Mouse (Mus musculus) G1E (cell line): ENCODE data around the gene Gm11595. TPM values are rescaled to one million over a fixed set of nuclear protein-coding genes. Genes with fewer than 3 reads are reported as not detected.

Experiments
- ATAC-seq: 2 replicates; pipeline ENCODE4 v1.8.0; 2016; ENCODE audit warnings: mild to moderate bottlenecking; ENCODE audit not compliant: insufficient number of reproducible peaks, poor library complexity, low FRiP score, severe bottlenecking; ENCODE audit errors: extremely low read depth
- DNase-seq: peaks from one replicate; pipeline ENCODE4 v3.0.0; 2012; ENCODE audit warnings: low spot score
- H3K27me3 ChIP-seq: 2 replicates; pipeline ENCODE4 v1.6.1; 2012; ENCODE audit warnings: mild to moderate bottlenecking, low read length, inconsistent platforms; ENCODE audit not compliant: insufficient read depth
- H3K36me3 ChIP-seq: replicated peaks from 2 replicates; pipeline ENCODE3; 2012; ENCODE audit warnings: mild to moderate bottlenecking, inconsistent platforms
- H3K4me1 ChIP-seq: 2 replicates; pipeline ENCODE4 v1.6.1; 2012; ENCODE audit warnings: low read depth, low read length, inconsistent platforms, mixed read lengths; ENCODE audit not compliant: insufficient read depth
- H3K4me3 ChIP-seq: 2 replicates; pipeline ENCODE4 v1.5.1; 2012; ENCODE audit warnings: low read depth, mild to moderate bottlenecking, inconsistent platforms, low read length, moderate library complexity, mixed read lengths
- H3K9me3 ChIP-seq: replicated peaks from 2 replicates; pipeline ENCODE4 v1.6.1; 2012; ENCODE audit warnings: inconsistent platforms
- CTCF ChIP-seq: IDR thresholded peaks from 2 replicates; pipeline ENCODE4 v1.5.1; 2012; ENCODE audit warnings: low read depth, low read length, inconsistent platforms, mixed read lengths
- GATA1 ChIP-seq: IDR thresholded peaks from 2 replicates; pipeline ENCODE4 v1.6.1; 2012; ENCODE audit warnings: borderline replicate concordance, low read length, inconsistent platforms, mixed read lengths
- GATA2 ChIP-seq: IDR thresholded peaks from 2 replicates; pipeline ENCODE4 v1.6.1; 2012; ENCODE audit warnings: low read depth, low read length, inconsistent platforms, borderline replicate concordance
- POLR2AphosphoS5 ChIP-seq: IDR thresholded peaks from 2 replicates; pipeline ENCODE4 v1.6.1; 2012; ENCODE audit warnings: low read depth, low read length, inconsistent platforms; ENCODE audit not compliant: insufficient replicate concordance
- TAL1 ChIP-seq: conservative IDR thresholded peaks from 2 replicates; pipeline ENCODE4 v1.6.1; 2012; ENCODE audit warnings: low read depth, low read length, inconsistent platforms, mixed read lengths
- polyA plus RNA-seq: library from polyadenylated mRNA; stranded (reverse); fragments of >175 nt; gene quantifications from 2 replicates; pipeline ENCODE4 v1.2.3, GENCODE M21; 2012
- total RNA-seq, 2 experiments: library from RNA; stranded (forward) in 1 of 2; stranded (reverse) in 1 of 2; fragments of 200-1000 nt in 1 of 2; fragments of >200 nt in 1 of 2; fragmentation: Nextera tagmentation in 1 of 2; gene quantifications; 2 replicates each; pipeline ENCODE4 v1.2.3; 2014 to 2017

The Gm11595 gene
- total and polyA plus RNA-seq, 3 experiments = not detected

DNA sequence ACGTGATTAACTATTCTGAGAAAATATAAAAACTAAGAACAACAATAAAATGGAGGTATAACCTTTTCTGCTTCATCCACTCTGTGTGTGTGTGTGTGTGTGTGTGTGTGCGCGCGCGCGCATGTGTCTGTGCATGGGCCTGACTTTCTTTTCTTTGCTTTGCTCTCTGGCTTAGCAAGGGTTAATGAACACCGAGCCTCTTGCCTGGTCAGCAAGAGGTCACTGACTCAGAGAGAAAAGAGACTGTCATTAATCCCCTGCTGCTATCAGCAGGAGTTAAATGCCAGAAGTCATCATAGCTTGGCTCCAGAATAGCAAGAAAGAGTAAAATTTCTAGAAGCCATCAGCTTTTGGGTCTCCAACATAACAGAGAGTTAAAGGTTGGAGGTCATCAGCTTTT is 5.7 kb upstream of the Gm11595 start:
- no peaks in the 10 kb centered on the region for H3K27me3 ChIP-seq
- no peak for DNase-seq
- peaks cover 6% of the 10 kb centered on the region for H3K9me3 ChIP-seq
- TF ChIP-seq GATA2 (no peak), CTCF (no peak), POLR2AphosphoS5 (no peak), TAL1 (no peak), GATA1 (no peak)
- no peaks in the 10 kb centered on the region for H3K4me1 ChIP-seq
- no peak overlapping the region for H3K4me3 ChIP-seq
- ATAC-seq = no peak
- H3K36me3 ChIP-seq = no peaks in the 10 kb centered on the region

DNA sequence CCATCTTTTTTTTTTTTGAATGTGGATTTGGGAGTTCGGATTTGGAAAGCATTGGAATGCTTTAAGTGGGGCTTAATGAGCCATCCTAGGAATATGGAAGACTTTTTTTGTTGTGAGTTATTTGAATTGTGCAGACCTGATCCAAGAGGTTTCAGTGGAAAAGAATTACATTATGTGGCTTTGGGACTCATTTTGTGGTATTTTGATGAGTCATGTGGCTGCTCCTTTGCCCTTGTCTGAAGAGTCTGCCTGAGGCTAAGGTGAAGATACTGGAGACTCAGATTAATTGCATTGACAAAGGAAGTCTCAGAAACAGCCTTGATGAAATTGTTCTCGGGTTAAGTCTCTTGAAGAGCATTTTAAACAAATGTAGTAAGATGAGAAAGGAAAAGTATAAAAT is 4.3 kb downstream of the Gm11595 start:
- no peak for ATAC-seq
- H3K4me3 ChIP-seq = no peak overlapping the region
- H3K4me1 ChIP-seq = no peaks in the 10 kb centered on the region
- H3K27me3 ChIP-seq = 0 out of 2 replicates have a peak, but pooled peaks cover 3% of the 10 kb centered on the region
- TF ChIP-seq GATA2 (no peak), POLR2AphosphoS5 (no peak), GATA1 (no peak), CTCF (no peak), TAL1 (no peak)
- H3K9me3 ChIP-seq = peaks cover 9% of the 10 kb centered on the region
- no peak for DNase-seq
- H3K36me3 ChIP-seq = no peaks in the 10 kb centered on the region

DNA sequence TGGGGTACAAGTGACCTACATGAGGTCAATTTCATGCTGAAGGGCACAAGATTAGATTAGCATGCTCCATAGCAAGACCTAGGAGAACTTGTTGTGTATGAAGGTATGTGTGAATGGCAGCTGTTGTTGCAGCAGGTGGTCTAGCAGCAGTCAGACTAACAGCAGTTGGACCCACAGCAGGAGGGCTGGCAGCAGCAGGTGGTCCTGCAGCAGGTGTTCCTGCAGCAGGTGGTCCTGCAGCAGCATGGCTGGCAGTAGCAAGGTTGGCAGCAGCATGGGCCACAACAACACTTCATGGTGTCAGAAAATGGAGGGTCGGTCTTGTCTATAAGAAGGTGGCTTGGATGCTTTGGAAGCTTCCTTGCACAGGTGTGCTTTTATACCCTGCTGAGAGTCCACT is 13.8 kb downstream of the Gm11595 start:
- Histone ChIP-seq H3K9me3 (peaks cover 9% of the 10 kb centered on the region), H3K4me1 (no peaks in the 10 kb centered on the region), H3K4me3 (0 out of 2 replicates have a peak overlapping the region, but pooled peaks have one; percentile 13), H3K36me3 (no peaks in the 10 kb centered on the region), H3K27me3 (0 out of 2 replicates have a peak, but pooled peaks cover 2% of the 10 kb centered on the region)
- DNase-seq (no peak), ATAC-seq (no peak)
- TF ChIP-seq GATA2 (no peak), TAL1 (no peak)

- Histone ChIP-seq H3K36me3 (no peaks in the 10 kb centered on the region), H3K4me1 (no peaks in the 10 kb centered on the region), H3K9me3 (peaks cover 14% of the 10 kb centered on the region), H3K4me3 (no peak overlapping the region), H3K27me3 (no peaks in the 10 kb centered on the region)
- no peak for ATAC-seq
- no peak for TF ChIP-seq GATA2
- no peak for TF ChIP-seq TAL1
- no peak for TF ChIP-seq CTCF
- no peak for TF ChIP-seq GATA1
- TF ChIP-seq POLR2AphosphoS5 = no peak
- DNase-seq = no peak
These were observed 28.7 kb downstream of the Gm11595 start for GRCm38 (mm10) chr11:99743985-99744384.

- H3K9me3 ChIP-seq = peaks cover 12% of the 10 kb centered on the region
- H3K4me3 ChIP-seq = no peak within 1 kb of the TSS
- H3K27me3 ChIP-seq = no peaks in the 10 kb centered on the region
- DNase-seq = no peak
- H3K4me1 ChIP-seq = no peaks in the 10 kb centered on the region
- ATAC-seq = no peak
- H3K36me3 ChIP-seq = no peaks in the 10 kb centered on the region
- TF ChIP-seq GATA2 (no peak), GATA1 (no peak), TAL1 (no peak), POLR2AphosphoS5 (no peak), CTCF (no peak)
These were observed 38.5 kb downstream of the Gm11595 start, which contains the start of gene Gm14180 for GRCm38 (mm10) chr11:99734190-99734589. Gm14180 (minus strand) TSS chr11:99734290.

DNA sequence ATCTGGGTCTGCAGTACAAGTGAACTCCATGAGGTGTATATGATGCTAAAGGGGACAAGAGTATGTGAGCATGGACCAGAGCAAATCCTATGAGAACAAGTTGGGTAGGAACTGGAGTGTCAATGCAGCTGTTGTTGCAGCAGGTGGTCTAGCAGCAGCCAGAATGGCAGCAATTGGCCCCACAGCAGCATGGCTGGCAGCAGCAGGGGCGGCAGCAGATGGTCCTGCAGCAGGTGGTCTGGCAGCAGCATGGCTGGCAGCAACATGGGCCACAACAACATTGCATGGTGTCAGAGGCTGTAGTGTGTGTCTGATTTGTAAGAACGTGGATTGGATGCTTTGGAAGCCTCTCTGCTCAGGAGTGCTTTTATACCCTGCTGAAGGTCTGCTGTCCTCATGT is 48.7 kb downstream of the Gm11595 start:
- ATAC-seq = no peak
- TF ChIP-seq TAL1 (no peak), CTCF (no peak), GATA1 (no peak), POLR2AphosphoS5 (no peak), GATA2 (no peak)
- Histone ChIP-seq H3K4me3 (no peak overlapping the region), H3K36me3 (no peaks in the 10 kb centered on the region), H3K9me3 (peaks cover 3% of the 10 kb centered on the region), H3K27me3 (no peaks in the 10 kb centered on the region), H3K4me1 (no peaks in the 10 kb centered on the region)
- DNase-seq = no peak

Other genes with a start within 250 kb of the Gm11595 start
Only the 20 nearest of the 42 such genes appear.
- not detected in 2 replicates for gene Krtap4-7, start 128.8 kb downstream of the Gm11595 start, total RNA-seq (2014; fragmentation: Nextera tagmentation)
- gene Krtap4-7, start 128.8 kb downstream of the Gm11595 start, total RNA-seq (2017) = 0.33 and 0.46 TPM in 2 replicates
- gene Krtap4-7, start 128.8 kb downstream of the Gm11595 start, polyA plus RNA-seq = not detected in 2 replicates
- gene Gm11555, start 122.7 kb downstream of the Gm11595 start, total RNA-seq (2014; fragmentation: Nextera tagmentation) = not detected in 2 replicates
- not detected in 2 replicates for gene Gm11555, start 122.7 kb downstream of the Gm11595 start, total RNA-seq (2017)
- gene Gm11555, start 122.7 kb downstream of the Gm11595 start, polyA plus RNA-seq = not detected in 2 replicates
- not detected in 2 replicates for gene Gm11563, start 114.0 kb downstream of the Gm11595 start, total RNA-seq (2014; fragmentation: Nextera tagmentation)
- not detected in 2 replicates for gene Gm11563, start 114.0 kb downstream of the Gm11595 start, total RNA-seq (2017)
- gene Gm11563, start 114.0 kb downstream of the Gm11595 start, polyA plus RNA-seq = not detected in 2 replicates
- gene Krtap4-6, start 107.0 kb downstream of the Gm11595 start, total RNA-seq (2014; fragmentation: Nextera tagmentation) = not detected in 2 replicates
- 0.12 TPM in 1 of 2 replicates, not detected in the other for gene Krtap4-6, start 107.0 kb downstream of the Gm11595 start, total RNA-seq (2017)
- gene Krtap4-6, start 107.0 kb downstream of the Gm11595 start, polyA plus RNA-seq = not detected in 2 replicates
- gene Gm14190, start 82.2 kb downstream of the Gm11595 start, total RNA-seq (2014; fragmentation: Nextera tagmentation) = not detected in 2 replicates
- gene Gm14190, start 82.2 kb downstream of the Gm11595 start, total RNA-seq (2017) = not detected in 2 replicates
- gene Gm14190, start 82.2 kb downstream of the Gm11595 start, polyA plus RNA-seq = not detected in 2 replicates
- gene Gm14180, start 38.6 kb downstream of the Gm11595 start, total RNA-seq (2014; fragmentation: Nextera tagmentation) = not detected in 2 replicates
- not detected in 2 replicates for gene Gm14180, start 38.6 kb downstream of the Gm11595 start, total RNA-seq (2017)
- not detected in 2 replicates for gene Gm14180, start 38.6 kb downstream of the Gm11595 start, polyA plus RNA-seq
- gene Krtap4-8, start 7.8 kb upstream of the Gm11595 start, total RNA-seq (2014; fragmentation: Nextera tagmentation) = not detected in 2 replicates
- gene Krtap4-8, start 7.8 kb upstream of the Gm11595 start, total RNA-seq (2017) = 0.27 TPM in 1 of 2 replicates, not detected in the other
- gene Krtap4-8, start 7.8 kb upstream of the Gm11595 start, polyA plus RNA-seq = not detected in 2 replicates
- not detected in 2 replicates for gene Krtap4-9, start 12.3 kb upstream of the Gm11595 start, total RNA-seq (2014; fragmentation: Nextera tagmentation)
- gene Krtap4-9, start 12.3 kb upstream of the Gm11595 start, total RNA-seq (2017) = not detected in 2 replicates
- not detected in 2 replicates for gene Krtap4-9, start 12.3 kb upstream of the Gm11595 start, polyA plus RNA-seq
- gene Gm11596, start 20.6 kb upstream of the Gm11595 start, total RNA-seq (2014; fragmentation: Nextera tagmentation) = not detected in 2 replicates
- 0.12 TPM in 1 of 2 replicates, not detected in the other for gene Gm11596, start 20.6 kb upstream of the Gm11595 start, total RNA-seq (2017)
- gene Gm11596, start 20.6 kb upstream of the Gm11595 start, polyA plus RNA-seq = not detected in 2 replicates
- not detected in 2 replicates for gene Gm11569, start 26.0 kb upstream of the Gm11595 start, total RNA-seq (2014; fragmentation: Nextera tagmentation)
- gene Gm11569, start 26.0 kb upstream of the Gm11595 start, total RNA-seq (2017) = not detected in 2 replicates
- gene Gm11569, start 26.0 kb upstream of the Gm11595 start, polyA plus RNA-seq = not detected in 2 replicates
- gene Gm11554, start 31.5 kb upstream of the Gm11595 start, total RNA-seq (2014; fragmentation: Nextera tagmentation) = not detected in 2 replicates
- gene Gm11554, start 31.5 kb upstream of the Gm11595 start, total RNA-seq (2017) = not detected in 2 replicates
- not detected in 2 replicates for gene Gm11554, start 31.5 kb upstream of the Gm11595 start, polyA plus RNA-seq
- gene Krtap4-13, start 37.0 kb upstream of the Gm11595 start, total RNA-seq (2014; fragmentation: Nextera tagmentation) = not detected in 2 replicates
- gene Krtap4-13, start 37.0 kb upstream of the Gm11595 start, total RNA-seq (2017) = not detected in 2 replicates
- gene Krtap4-13, start 37.0 kb upstream of the Gm11595 start, polyA plus RNA-seq = not detected in 2 replicates
- not detected in 2 replicates for gene Gm11564, start 42.8 kb upstream of the Gm11595 start, total RNA-seq (2014; fragmentation: Nextera tagmentation)
- gene Gm11564, start 42.8 kb upstream of the Gm11595 start, total RNA-seq (2017) = not detected in 2 replicates
- gene Gm11564, start 42.8 kb upstream of the Gm11595 start, polyA plus RNA-seq = not detected in 2 replicates
- gene 2300003K06Rik, start 65.2 kb upstream of the Gm11595 start, total RNA-seq (2014; fragmentation: Nextera tagmentation) = not detected in 2 replicates
- not detected in 2 replicates for gene 2300003K06Rik, start 65.2 kb upstream of the Gm11595 start, total RNA-seq (2017)
- not detected in 2 replicates for gene 2300003K06Rik, start 65.2 kb upstream of the Gm11595 start, polyA plus RNA-seq
- not detected in 2 replicates for gene Krtap4-16, start 78.7 kb upstream of the Gm11595 start, total RNA-seq (2014; fragmentation: Nextera tagmentation)
- gene Krtap4-16, start 78.7 kb upstream of the Gm11595 start, total RNA-seq (2017) = not detected in 2 replicates
- gene Krtap4-16, start 78.7 kb upstream of the Gm11595 start, polyA plus RNA-seq = not detected in 2 replicates
- gene Gm11568, start 85.0 kb upstream of the Gm11595 start, total RNA-seq (2014; fragmentation: Nextera tagmentation) = not detected in 2 replicates
- gene Gm11568, start 85.0 kb upstream of the Gm11595 start, total RNA-seq (2017) = not detected in 2 replicates
- gene Gm11568, start 85.0 kb upstream of the Gm11595 start, polyA plus RNA-seq = not detected in 2 replicates
- gene Gm11559, start 91.6 kb upstream of the Gm11595 start, total RNA-seq (2014; fragmentation: Nextera tagmentation) = not detected in 2 replicates
- 0.29 TPM in 1 of 2 replicates, not detected in the other for gene Gm11559, start 91.6 kb upstream of the Gm11595 start, total RNA-seq (2017)
- not detected in 2 replicates for gene Gm11559, start 91.6 kb upstream of the Gm11595 start, polyA plus RNA-seq
- not detected in 2 replicates for gene Krtap9-1, start 100.5 kb upstream of the Gm11595 start, total RNA-seq (2014; fragmentation: Nextera tagmentation)
- gene Krtap9-1, start 100.5 kb upstream of the Gm11595 start, total RNA-seq (2017) = not detected in 2 replicates
- not detected in 2 replicates for gene Krtap9-1, start 100.5 kb upstream of the Gm11595 start, polyA plus RNA-seq
- not detected in 2 replicates for gene Gm11567, start 106.3 kb upstream of the Gm11595 start, total RNA-seq (2014; fragmentation: Nextera tagmentation)
- not detected in 2 replicates for gene Gm11567, start 106.3 kb upstream of the Gm11595 start, total RNA-seq (2017)
- not detected in 2 replicates for gene Gm11567, start 106.3 kb upstream of the Gm11595 start, polyA plus RNA-seq
- not detected in 2 replicates for gene Krtap31-1, start 135.0 kb upstream of the Gm11595 start, total RNA-seq (2014; fragmentation: Nextera tagmentation)
- gene Krtap31-1, start 135.0 kb upstream of the Gm11595 start, total RNA-seq (2017) = 0.27 and 0.29 TPM in 2 replicates
- not detected in 2 replicates for gene Krtap31-1, start 135.0 kb upstream of the Gm11595 start, polyA plus RNA-seq